Mouse (Mus musculus): ENCODE measurements around the gene AU015836. TPM values are rescaled to one million over a fixed set of nuclear protein-coding genes. Genes with fewer than 3 reads are reported as not detected.

AU015836 gene
- polyA plus RNA-seq, 1 experiment from 2014 or later = not detected

DNA sequence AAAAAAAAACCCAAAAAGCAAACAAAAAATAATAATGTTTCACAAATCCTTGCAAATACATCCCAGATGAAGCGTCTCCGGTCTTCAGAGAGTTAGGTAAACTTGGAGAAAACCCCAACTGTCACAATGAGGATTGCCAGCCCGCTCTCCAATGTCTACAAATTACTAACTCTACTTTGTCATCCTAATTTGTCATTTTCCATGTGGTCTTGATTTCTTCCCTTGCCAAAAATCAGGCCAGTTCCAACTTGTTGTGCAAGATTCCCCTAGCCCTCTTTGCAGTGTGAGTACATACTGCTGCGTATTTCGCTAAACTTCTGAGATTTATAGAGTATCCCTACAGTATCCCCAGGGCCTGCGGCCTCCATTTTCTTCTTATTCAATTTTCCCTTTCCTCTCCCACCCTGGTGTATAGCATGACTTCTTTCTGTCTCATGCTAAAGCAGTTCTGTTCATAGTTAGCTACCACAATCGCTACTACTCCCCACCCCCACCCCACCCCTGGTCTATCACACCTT, 43.3 kb downstream of the AU015836 start:
- H3K27me3 ChIP-seq (replicated peaks) = peaks cover 58% of the 10 kb centered on the region

DNA sequence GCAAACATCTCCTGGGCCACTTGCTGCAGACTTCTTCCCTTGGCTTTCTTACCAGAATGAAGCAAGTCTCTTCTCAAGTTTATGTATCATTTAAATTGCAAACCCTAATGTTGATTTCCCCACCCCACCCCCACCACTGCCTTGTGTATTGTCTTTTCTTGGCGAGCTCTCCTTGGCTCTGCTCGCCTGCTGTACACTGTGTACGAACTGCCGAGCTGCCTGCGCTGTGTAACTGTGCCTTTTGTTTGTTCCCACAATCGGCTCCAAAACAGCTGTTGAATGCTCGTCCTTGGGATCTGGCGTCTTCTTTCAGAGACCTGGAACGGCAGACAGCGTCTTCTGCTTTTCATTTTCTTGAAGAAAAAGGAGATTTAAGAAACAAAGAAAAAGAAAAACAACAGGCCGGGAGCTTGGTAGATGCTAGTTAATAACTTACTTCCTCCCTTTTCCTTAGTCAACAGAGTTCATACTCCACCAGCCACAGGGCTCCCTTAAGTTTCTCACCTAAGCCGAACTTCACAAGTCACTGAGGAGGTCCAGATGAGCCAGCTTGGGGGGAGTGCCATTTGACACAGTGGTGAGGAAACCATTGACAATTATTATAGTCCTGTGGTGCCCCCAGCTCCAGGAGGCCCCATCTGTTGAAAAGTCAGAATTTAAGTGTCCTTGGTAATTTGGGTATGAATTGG, 44.2 kb downstream of the AU015836 start:
- H3K4me1 ChIP-seq (replicated peaks) = no peaks in the 10 kb centered on the region
- no peaks in the 10 kb centered on the region for H3K36me3 ChIP-seq
- peak overlapping the region; percentile 7; the same call in 1 of the 2 replicates for H3K4me2 ChIP-seq
- H3K27me3 ChIP-seq (replicated peaks) = peaks cover 53% of the 10 kb centered on the region
- H3K9me3 ChIP-seq (replicated peaks) = no peaks in the 10 kb centered on the region
- WGBS = 49% methylated on average over 12 of the region's 12 CpGs
- H3K4me3 ChIP-seq = no peak overlapping the region
- ATAC-seq (ENCODE audit: insufficient number of reproducible peaks, low FRiP score) = no peak
- no peak overlapping the region for H3K9ac ChIP-seq
- H3K27ac ChIP-seq (ENCODE audit: poor library complexity, severe bottlenecking) = no peak overlapping the region

More for the DNA sequence above, 43.3 kb downstream of the AU015836 start:
- Histone ChIP-seq H3K27ac (ENCODE audit: poor library complexity, severe bottlenecking) (no peak overlapping the region), H3K4me1 (replicated peaks) (no peaks in the 10 kb centered on the region), H3K4me2 (no peak overlapping the region), H3K36me3 (no peaks in the 10 kb centered on the region), H3K4me3 (no peak overlapping the region), H3K9ac (no peak overlapping the region), H3K9me3 (replicated peaks) (no peaks in the 10 kb centered on the region)
- WGBS = 82% methylated on average over 7 of the region's 7 CpGs
- ATAC-seq (ENCODE audit: insufficient number of reproducible peaks, low FRiP score) = no peak

DNA sequence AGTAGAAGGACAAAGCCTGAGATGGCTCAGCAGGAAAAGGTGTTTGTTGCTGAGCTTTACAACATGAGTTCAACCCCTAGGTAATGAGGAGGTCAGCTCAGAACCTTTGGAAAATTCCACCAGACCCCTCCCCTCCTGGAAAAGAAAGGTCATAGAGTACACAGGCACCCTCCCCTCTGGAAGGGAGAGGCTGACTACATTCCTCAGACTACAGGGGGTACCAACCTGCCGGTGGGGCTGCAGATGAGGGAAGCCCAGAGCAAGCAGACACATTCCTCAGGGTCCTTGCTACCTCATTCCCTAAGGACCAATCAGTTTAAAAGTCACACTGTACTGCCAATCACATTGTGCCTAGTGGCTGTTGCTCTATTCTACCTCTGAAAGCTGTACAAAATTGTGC, 48.4 kb downstream of the AU015836 start:
- Histone ChIP-seq H3K9ac (no peak overlapping the region), H3K4me3 (no peak overlapping the region), H3K27ac (ENCODE audit: poor library complexity, severe bottlenecking) (no peak overlapping the region), H3K27me3 (replicated peaks) (peaks cover 39% of the 10 kb centered on the region), H3K36me3 (no peaks in the 10 kb centered on the region), H3K4me2 (no peak overlapping the region), H3K9me3 (replicated peaks) (no peaks in the 10 kb centered on the region), H3K4me1 (replicated peaks) (no peaks in the 10 kb centered on the region)
- 29% methylated on average over 1 of the region's 1 CpGs for WGBS
- no peak for ATAC-seq (ENCODE audit: insufficient number of reproducible peaks, low FRiP score)

DNA sequence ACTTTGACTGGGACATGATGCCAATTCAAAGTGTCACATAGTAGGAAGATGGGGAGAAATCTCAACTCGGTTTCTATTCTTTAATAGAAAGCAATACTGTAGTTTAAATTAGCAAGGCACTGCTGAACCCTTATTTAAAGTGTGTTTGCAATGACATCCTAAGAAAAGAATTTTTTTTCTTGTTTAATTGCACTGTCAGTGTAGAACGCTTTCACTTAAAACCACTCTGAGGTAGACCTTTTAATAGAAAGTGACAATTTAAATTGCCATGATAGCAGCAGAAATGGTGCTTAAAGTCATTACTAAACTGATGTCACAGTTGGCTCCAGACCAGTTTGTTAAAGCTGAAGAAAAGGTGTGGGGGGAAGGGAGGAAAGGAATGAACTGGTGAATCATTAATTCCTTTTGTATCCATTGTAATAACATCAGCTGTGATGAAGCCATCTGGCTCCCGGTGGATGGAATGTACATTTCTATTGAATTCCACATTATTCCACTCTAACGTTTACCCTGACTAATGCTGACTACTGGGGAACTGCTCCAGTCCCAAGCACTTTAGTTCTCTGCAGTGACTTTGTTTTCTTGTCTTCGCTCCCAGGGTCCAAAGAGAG, 53.9 kb downstream of the AU015836 start:
- Histone ChIP-seq H3K4me2 (no peak overlapping the region), H3K27me3 (replicated peaks) (peaks cover 14% of the 10 kb centered on the region), H3K4me3 (no peak overlapping the region), H3K27ac (ENCODE audit: poor library complexity, severe bottlenecking) (no peak overlapping the region), H3K9ac (no peak overlapping the region), H3K36me3 (no peaks in the 10 kb centered on the region), H3K4me1 (replicated peaks) (no peaks in the 10 kb centered on the region), H3K9me3 (replicated peaks) (no peaks in the 10 kb centered on the region)
- 65% methylated on average over 5 of the region's 5 CpGs for WGBS
- no peak for ATAC-seq (ENCODE audit: insufficient number of reproducible peaks, low FRiP score)

Other genes with a start within 250 kb of the AU015836 start
- 162 and 167 TPM in 2 replicates for gene Pdk3, start 136.5 kb upstream of the AU015836 start, polyA plus RNA-seq (2016; fragmentation: Nextera tagmentation; extraction: Ambion mirVana)
- 24.5 and 25.1 TPM in 2 replicates for gene Zfx, start 155.0 kb downstream of the AU015836 start, polyA plus RNA-seq (2016; fragmentation: Nextera tagmentation; extraction: Ambion mirVana)
- gene Eif2s3x, start 244.2 kb downstream of the AU015836 start, polyA plus RNA-seq (2016; fragmentation: Nextera tagmentation; extraction: Ambion mirVana) = 62.0 and 68.1 TPM in 2 replicates